Mouse (Mus musculus) gonadal fat pad, adult 2 months (tissue): ENCODE data around the gene Gm10190. TPM values are rescaled to one million over a fixed set of nuclear protein-coding genes. Genes with fewer than 3 reads are reported as not detected.

ENCODE experiments used
- polyA plus RNA-seq: library from polyadenylated mRNA; depleted of rRNA; stranded (reverse); fragments of >200 nt; gene quantifications from 2 replicates; pipeline ENCODE4 v1.2.3, GENCODE M21; 2012; rRNA removed

Gene Gm10190
- polyA plus RNA-seq, 1 experiment: 1.9 TPM

Other genes starting within 250 kb of the Gm10190 start
- 21.6 and 28.1 TPM in 2 replicates for gene Galm, start 246.1 kb downstream of the Gm10190 start, polyA plus RNA-seq
- 57.7 and 60.3 TPM in 2 replicates for gene Srsf7, start 166.2 kb downstream of the Gm10190 start, polyA plus RNA-seq
- 0.58 and 0.86 TPM in 2 replicates for gene Ttc39d, start 166.1 kb downstream of the Gm10190 start, polyA plus RNA-seq
- 4.8 and 5.4 TPM in 2 replicates for gene Gemin6, start 149.1 kb downstream of the Gm10190 start, polyA plus RNA-seq
- 5.3 and 9.1 TPM in 2 replicates for gene Morn2, start 83.3 kb downstream of the Gm10190 start, polyA plus RNA-seq
- gene Dhx57, start 83.1 kb downstream of the Gm10190 start, polyA plus RNA-seq: 7.3 and 7.9 TPM in 2 replicates
- 1.9 and 2.1 TPM in 2 replicates for gene Arhgef33, start 66.1 kb downstream of the Gm10190 start, polyA plus RNA-seq
- 2.7 and 4.1 TPM in 2 replicates for gene Sos1, start 106.9 kb upstream of the Gm10190 start, polyA plus RNA-seq
- 1.3 and 1.7 TPM in 2 replicates for gene Cdkl4, start 204.3 kb upstream of the Gm10190 start, polyA plus RNA-seq